In genomic region chr13:51723114-51723513, GRCm38 (mm10) we compare ENCODE assay signal across 23 mouse cellular contexts.
"Had no signal": no experiment of that assay in that cellular context is flagged by ENCODE, and none has a peak within 500 bp of the region (broad histone marks: within the 10 kb centered on the region; RNA-seq: fewer than 3 reads in every experiment).

No protein-coding gene starts in this region.

- DNase-seq: gastrocnemius, adult 2 months; gastrocnemius, postnatal 10 days; gastrocnemius, postnatal 25 days; heart, adult 18-20 months; heart, postnatal 10 days; heart, postnatal 4 days; kidney, adult 18-20 months; kidney, adult 8-10 months; kidney, postnatal 10 days; kidney, postnatal 25 days; kidney, postnatal 4 days had no signal

- ATAC-seq: hindbrain, embryonic 16.5 days; intestine, postnatal 0 days; liver, embryonic 12.5 days had no signal

- H3K27me3 ChIP-seq: heart, embryonic 12.5 days; hindbrain, embryonic 12.5 days; limb, embryonic 13.5 days; limb, embryonic 15.5 days; liver, embryonic 12.5 days had no signal

- H3K9ac ChIP-seq: heart, embryonic 12.5 days; hindbrain, embryonic 12.5 days; hindbrain, embryonic 14.5 days; limb, embryonic 13.5 days; limb, embryonic 15.5 days; liver, embryonic 12.5 days had no signal

- H3K4me2 ChIP-seq: heart, embryonic 12.5 days; hindbrain, embryonic 12.5 days; hindbrain, embryonic 14.5 days; limb, embryonic 13.5 days; limb, embryonic 15.5 days; liver, embryonic 12.5 days had no signal

- H3K36me3 ChIP-seq: hindbrain, embryonic 12.5 days had no signal

- H3K4me3 ChIP-seq: gastrocnemius, adult 2 months; heart, embryonic 10.5 days; heart, embryonic 12.5 days; hindbrain, embryonic 10.5 days; hindbrain, embryonic 12.5 days; layer of hippocampus, adult 2 months; left cerebral cortex, adult 2 months; limb, embryonic 13.5 days; limb, embryonic 15.5 days; liver, embryonic 12.5 days had no signal

- H3K9me3 ChIP-seq: hindbrain, embryonic 10.5 days; hindbrain, embryonic 12.5 days; limb, embryonic 13.5 days; limb, embryonic 15.5 days; liver, embryonic 12.5 days had no signal

- H3K27ac ChIP-seq: gastrocnemius, adult 2 months; heart, embryonic 10.5 days; hindbrain, embryonic 10.5 days; hindbrain, embryonic 12.5 days; hindbrain, embryonic 14.5 days; layer of hippocampus, adult 2 months; left cerebral cortex, adult 2 months; limb, embryonic 13.5 days; limb, embryonic 15.5 days; liver, embryonic 12.5 days had no signal
